Mouse (Mus musculus): ENCODE results near the gene Phlda3.

GRCm38 (mm10) chr1:135755913-135756312, 10.0 kb upstream of the Phlda3 start:
- TF ChIP-seq CTCF (conservative IDR thresholded peaks at IDR 0.05; ENCODE audit: low read length) (no peak), NANOG (IDR thresholded peaks at IDR 0.05; ENCODE audit: borderline replicate concordance, low read length) (no peak), POU5F1 (IDR thresholded peaks at IDR 0.05; ENCODE audit: borderline replicate concordance, low read length) (no peak)
